Mouse (Mus musculus): Measurements from ENCODE around the gene B4galt2. TPM values are rescaled to one million over a fixed set of nuclear protein-coding genes. Genes with fewer than 3 reads are reported as not detected.

The B4galt2 gene
- polyA plus RNA-seq, 1 experiment from 2014 or later: 31.8 TPM

GRCm38 (mm10) chr4:117828572-117829145 is 54.6 kb downstream of the B4galt2 start:
- 47% methylated on average over 8 of the region's 8 CpGs for WGBS
- Histone ChIP-seq H3K4me1 (ENCODE audit: insufficient read depth) (peaks cover 8% of the 10 kb centered on the region), H3K9ac (no peak overlapping the region), H3K27me3 (ENCODE audit: insufficient read depth, low read length) (no peaks in the 10 kb centered on the region), H3K4me2 (no peak overlapping the region), H3K36me3 (ENCODE audit: insufficient read depth) (no peaks in the 10 kb centered on the region), H3K4me3 (ENCODE audit: low read depth, low read length) (no peak overlapping the region), H3K9me3 (ENCODE audit: low read depth, low read length) (no peaks in the 10 kb centered on the region), H3K27ac (ENCODE audit: low read depth) (no peak overlapping the region)
- no peak for DNase-seq
- TF ChIP-seq CTCF (IDR thresholded peaks at IDR 0.05; ENCODE audit: low read depth): no peak
- no peak for ATAC-seq (ENCODE audit: insufficient read depth)

Other genes with a start within 250 kb of the B4galt2 start
- 64.5 and 65.4 TPM in 2 replicates for gene Dmap1, start 201.2 kb downstream of the B4galt2 start, polyA plus RNA-seq (2014; fragmentation: Nextera tagmentation; extraction: Ambion mirVana)
- not detected in 2 replicates for gene Gm12845, start 159.1 kb downstream of the B4galt2 start, polyA plus RNA-seq (2014; fragmentation: Nextera tagmentation; extraction: Ambion mirVana)
- gene Klf17, start 117.8 kb downstream of the B4galt2 start, polyA plus RNA-seq (2014; fragmentation: Nextera tagmentation; extraction: Ambion mirVana): not detected in 2 replicates
- 7.2 and 9.7 TPM in 2 replicates for gene Slc6a9, start 49.0 kb downstream of the B4galt2 start, polyA plus RNA-seq (2014; fragmentation: Nextera tagmentation; extraction: Ambion mirVana)
- gene Ccdc24, start 10.9 kb downstream of the B4galt2 start, polyA plus RNA-seq (2014; fragmentation: Nextera tagmentation; extraction: Ambion mirVana): 1.0 and 1.3 TPM in 2 replicates
- gene Atp6v0b, start 3.8 kb upstream of the B4galt2 start, polyA plus RNA-seq (2014; fragmentation: Nextera tagmentation; extraction: Ambion mirVana): 139 and 150 TPM in 2 replicates
- gene Dph2, start 8.5 kb upstream of the B4galt2 start, polyA plus RNA-seq (2014; fragmentation: Nextera tagmentation; extraction: Ambion mirVana): 21.4 and 21.7 TPM in 2 replicates
- gene Ipo13, start 31.5 kb upstream of the B4galt2 start, polyA plus RNA-seq (2014; fragmentation: Nextera tagmentation; extraction: Ambion mirVana): 39.2 and 44.2 TPM in 2 replicates
- 2.5 and 3.3 TPM in 2 replicates for gene Artn, start 46.3 kb upstream of the B4galt2 start, polyA plus RNA-seq (2014; fragmentation: Nextera tagmentation; extraction: Ambion mirVana)

Data from lung, embryonic 14.5 days (tissue).